Mouse (Mus musculus) megakaryocyte, embryonic 14.5 days (primary cell): ENCODE data around the gene Ccdc162.

Experiments
- FLI1 ChIP-seq: IDR thresholded peaks from 2 replicates; pipeline ENCODE4 v1.6.1; 2012; ENCODE audit warnings: low read length, inconsistent platforms, mixed read lengths
- GATA1 ChIP-seq: IDR thresholded peaks from 3 replicates; pipeline ENCODE4 v1.6.1; 2012; ENCODE audit warnings: mixed read lengths, low read length, inconsistent platforms, borderline replicate concordance

- no peak for TF ChIP-seq GATA1
- TF ChIP-seq FLI1 = no peak
Observed at GRCm38 (mm10) chr10:41601898-41602545, 114.4 kb downstream of the Ccdc162 start.
